8 mouse cellular contexts compared by ENCODE assay signal in the genomic region with DNA sequence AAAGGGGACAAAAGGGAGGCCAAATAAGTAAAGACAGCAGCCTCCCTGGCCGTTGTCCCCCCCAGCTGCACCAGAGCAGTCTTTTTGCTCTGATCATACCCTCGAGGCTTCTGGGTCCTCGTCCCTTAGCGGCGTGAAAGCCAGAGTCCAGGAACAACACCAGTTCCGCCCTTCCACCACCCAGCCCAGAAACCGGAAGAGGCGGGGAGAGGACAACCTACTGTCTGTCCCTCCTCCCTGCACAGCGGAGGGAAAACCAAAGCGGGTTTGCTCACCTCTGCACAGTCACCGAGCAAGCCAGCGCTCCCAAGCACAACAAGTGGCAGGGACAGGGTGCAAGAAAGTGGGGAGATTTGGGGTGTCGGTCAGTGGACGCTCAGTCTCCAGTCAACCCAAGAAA. TPM values are rescaled to one million over a fixed set of nuclear protein-coding genes. Genes with fewer than 3 reads are reported as not detected.
DNase-seq lines count a peak whose midpoint lies in the region; ATAC-seq and TF ChIP-seq lines count a peak whose summit lies in the region.

No protein-coding gene starts in this region.

- no peaks in the 10 kb centered on the region; the same call in 1 of the 2 replicates for H3K4me1 ChIP-seq in hindbrain, postnatal 0 days (ENCODE audit: insufficient read depth, low read length)
- peaks cover 53% of the 10 kb centered on the region for H3K4me1 ChIP-seq in liver, embryonic 13.5 days (replicated peaks)

- H3K4me2 ChIP-seq in hindbrain, postnatal 0 days (ENCODE audit: low read depth, low read length), result peak overlapping the region; percentile 63
- peak overlapping the region; percentile 77 for H3K4me2 ChIP-seq in liver, embryonic 13.5 days

- H3K27ac ChIP-seq in hindbrain, postnatal 0 days, result peak overlapping the region; percentile 54; the same call in 1 of the 2 replicates
- H3K27ac ChIP-seq in liver, embryonic 13.5 days, result peak overlapping the region; percentile 85

- peak overlapping the region; percentile 31 for H3K4me3 ChIP-seq in hindbrain, postnatal 0 days (ENCODE audit: low read length)
- peak overlapping the region; percentile 57 for H3K4me3 ChIP-seq in liver, embryonic 13.5 days (replicated peaks)

- H3K36me3 ChIP-seq in hindbrain, postnatal 0 days (ENCODE audit: insufficient read depth, low read length), result no peaks in the 10 kb centered on the region
- no peaks in the 10 kb centered on the region for H3K36me3 ChIP-seq in liver, embryonic 13.5 days

- no peaks in the 10 kb centered on the region for H3K9me3 ChIP-seq in hindbrain, postnatal 0 days (ENCODE audit: low read length)
- H3K9me3 ChIP-seq in liver, embryonic 13.5 days (replicated peaks), result no peaks in the 10 kb centered on the region

- no peak for TF ChIP-seq CTCF in hindbrain, postnatal 0 days (IDR thresholded peaks at IDR 0.05; ENCODE audit: low read depth)

- WGBS in hindbrain, postnatal 0 days, result 6% methylated on average over 14 of the region's 14 CpGs
- under 1% methylated on average over 14 of the region's 14 CpGs for WGBS in liver, embryonic 13.5 days (ENCODE audit: insufficient replicate concordance)

- no peak for ATAC-seq in hindbrain, postnatal 0 days
- peak; percentile 87 for ATAC-seq in liver, embryonic 13.5 days (ENCODE audit: low read depth)

- peak overlapping the region; percentile 43; the same call in 1 of the 2 replicates for H3K9ac ChIP-seq in hindbrain, postnatal 0 days (replicated peaks; ENCODE audit: low read length)
- peak overlapping the region; percentile 79 for H3K9ac ChIP-seq in liver, embryonic 13.5 days

- peak; percentile 42 for DNase-seq in layer of hippocampus, adult 9-11 months
- no peak for DNase-seq in layer of hippocampus, adult 8-10 months (ENCODE audit: low spot score in 2 of 2)
- DNase-seq in c-Kit-positive CD71-negative TER-119-negative erythroid progenitor cells, embryonic 14.5 days (ENCODE audit: low read depth), result peak; percentile 79
- DNase-seq in gastrocnemius, postnatal 10 days, result peak; percentile 52
- DNase-seq in hindbrain, postnatal 0 days (ENCODE audit: low spot score), result peak; percentile 57
- DNase-seq in liver, embryonic 13.5 days, result peak; percentile 80
- DNase-seq in naive thymus-derived CD4-positive, alpha-beta T cell, adult 2 months (ENCODE audit: low read depth), result peak; percentile 78
- peak; percentile 69 for DNase-seq in testis, postnatal 14 days (ENCODE audit: low spot score)

- H3K27me3 ChIP-seq in hindbrain, postnatal 0 days (ENCODE audit: insufficient read depth, low read length), result no peaks in the 10 kb centered on the region; the same call in 1 of the 2 replicates
- no peaks in the 10 kb centered on the region for H3K27me3 ChIP-seq in liver, embryonic 13.5 days

RNA-seq across cellular contexts. Expression of a gene that starts 3.9 kb away (rescaled TPM):
- 10 to 100 TPM; 31.8 to 48.9 (median 42.3) TPM for total RNA-seq in layer of hippocampus, adult 8-10 months (2022)
- 10 to 100 TPM; 37.4 to 39.1 TPM for total RNA-seq in gastrocnemius, postnatal 10 days (2021)
- total RNA-seq in hindbrain, postnatal 0 days (2014; rRNA removed), result 43.9 and 60.8 TPM in 2 replicates
- 105 and 109 TPM in 2 replicates for polyA plus RNA-seq in hindbrain, postnatal 0 days (2015; fragmentation: Nextera tagmentation; extraction: Ambion mirVana)
- 186 and 203 TPM in 2 replicates for polyA plus RNA-seq in liver, embryonic 13.5 days (2015; fragmentation: Nextera tagmentation; extraction: Ambion mirVana)

RNA-seq across cellular contexts. Expression of a gene that starts 9.0 kb away (rescaled TPM):
- 100 to 1,000 TPM; 123 to 152 (median 135) TPM for total RNA-seq in layer of hippocampus, adult 8-10 months (2022)
- 100 to 1,000 TPM; 180 to 186 TPM for total RNA-seq in gastrocnemius, postnatal 10 days (2021)
- 212 and 258 TPM in 2 replicates for total RNA-seq in hindbrain, postnatal 0 days (2014; rRNA removed)
- 229 and 231 TPM in 2 replicates for polyA plus RNA-seq in hindbrain, postnatal 0 days (2015; fragmentation: Nextera tagmentation; extraction: Ambion mirVana)
- polyA plus RNA-seq in liver, embryonic 13.5 days (2015; fragmentation: Nextera tagmentation; extraction: Ambion mirVana), result 250 and 275 TPM in 2 replicates

RNA-seq across cellular contexts. Expression of a gene that starts 20.1 kb away (rescaled TPM):
- total RNA-seq in layer of hippocampus, adult 8-10 months (2022), result 10 to 100 TPM; 52.4 to 58.6 (median 55.4) TPM
- total RNA-seq in gastrocnemius, postnatal 10 days (2021), result 10 to 100 TPM; 16.2 to 17.9 TPM
- 81.3 and 99.9 TPM in 2 replicates for total RNA-seq in hindbrain, postnatal 0 days (2014; rRNA removed)
- 60.9 and 63.8 TPM in 2 replicates for polyA plus RNA-seq in hindbrain, postnatal 0 days (2015; fragmentation: Nextera tagmentation; extraction: Ambion mirVana)
- 24.9 and 25.1 TPM in 2 replicates for polyA plus RNA-seq in liver, embryonic 13.5 days (2015; fragmentation: Nextera tagmentation; extraction: Ambion mirVana)

RNA-seq across cellular contexts. Expression of a gene that starts 31.0 kb away (rescaled TPM):
- 10 to 100 TPM in 1 of 4 experiments, 1 to 10 TPM in 3; 7.9 to 10.2 (median 8.9) TPM for total RNA-seq in layer of hippocampus, adult 8-10 months (2022)
- 10 to 100 TPM; 18.9 to 21.7 TPM for total RNA-seq in gastrocnemius, postnatal 10 days (2021)
- 3.8 and 5.3 TPM in 2 replicates for total RNA-seq in hindbrain, postnatal 0 days (2014; rRNA removed)
- 7.9 and 8.6 TPM in 2 replicates for polyA plus RNA-seq in hindbrain, postnatal 0 days (2015; fragmentation: Nextera tagmentation; extraction: Ambion mirVana)
- 14.4 and 15.0 TPM in 2 replicates for polyA plus RNA-seq in liver, embryonic 13.5 days (2015; fragmentation: Nextera tagmentation; extraction: Ambion mirVana)

RNA-seq across cellular contexts. Expression of a gene that starts 35.0 kb away (rescaled TPM):
- total RNA-seq in layer of hippocampus, adult 8-10 months (2022), result 10 to 100 TPM; 15.0 to 18.9 (median 15.7) TPM
- total RNA-seq in gastrocnemius, postnatal 10 days (2021), result 10 to 100 TPM; 12.2 to 15.7 TPM
- 48.0 and 55.6 TPM in 2 replicates for total RNA-seq in hindbrain, postnatal 0 days (2014; rRNA removed)
- polyA plus RNA-seq in hindbrain, postnatal 0 days (2015; fragmentation: Nextera tagmentation; extraction: Ambion mirVana), result 29.0 and 30.3 TPM in 2 replicates
- 3.1 and 3.2 TPM in 2 replicates for polyA plus RNA-seq in liver, embryonic 13.5 days (2015; fragmentation: Nextera tagmentation; extraction: Ambion mirVana)

Comparison
In these comparisons a context has a peak if more than half of its experiments do, and no peak if none do; other contexts are left out.
1. DNase-seq: peak in layer of hippocampus, adult 9-11 months (single experiment), c-Kit-positive CD71-negative TER-119-negative erythroid progenitor cells, embryonic 14.5 days (single experiment), gastrocnemius, postnatal 10 days (single experiment), hindbrain, postnatal 0 days (single experiment), liver, embryonic 13.5 days (single experiment), naive thymus-derived CD4-positive, alpha-beta T cell, adult 2 months (single experiment) and testis, postnatal 14 days (single experiment); none in layer of hippocampus, adult 8-10 months (0 of 2).